Mouse (Mus musculus) neural tube, embryonic 11.5 days (tissue): ENCODE data around the gene Pspc1. TPM values are rescaled to one million over a fixed set of nuclear protein-coding genes. Genes with fewer than 3 reads are reported as not detected.
"Not testable (repeated sequence)": the region's sequence is repeated elsewhere in the genome, so short reads cannot be mapped to it uniquely, and the experiment has no call there.

Experiments
- ATAC-seq: fragments of 200-750 bp; cut with Nextera tagmentation; 2 replicates; pipeline ENCODE4 v1.8.0; 2017; ENCODE audit warnings: moderate number of reproducible peaks, mild to moderate bottlenecking, moderate TSS enrichment, moderate library complexity; ENCODE audit not compliant: insufficient read depth, low FRiP score, low TSS enrichment
- DNase-seq: peaks from one replicate; pipeline ENCODE4 v3.0.0-alpha.2; 2015; ENCODE audit warnings: low spot score
- H3K27ac ChIP-seq: fragments of 300-500 bp; sonication (generic); 2 replicates; pipeline ENCODE4 v1.5.1; 2014; ENCODE audit warnings: low read depth, mild to moderate bottlenecking, low read length
- H3K27me3 ChIP-seq: fragments of 300-500 bp; sonication (generic); 2 replicates; pipeline ENCODE4 v1.6.1; 2014; ENCODE audit warnings: mild to moderate bottlenecking, low read length, mixed read lengths; ENCODE audit not compliant: control insufficient read depth, insufficient read depth
- H3K36me3 ChIP-seq: fragments of 300-500 bp; sonication (generic); 2 replicates; pipeline ENCODE4 v1.6.1; 2014; ENCODE audit warnings: mild to moderate bottlenecking, low read length, moderate library complexity, mixed read lengths; ENCODE audit not compliant: control insufficient read depth, insufficient read depth
- H3K4me1 ChIP-seq: fragments of 300-500 bp; sonication (generic); 2 replicates; pipeline ENCODE4 v1.6.1; 2014; ENCODE audit warnings: low read length, mixed read lengths; ENCODE audit not compliant: control insufficient read depth, insufficient read depth
- H3K4me2 ChIP-seq: fragments of 300-500 bp; sonication (generic); 2 replicates; pipeline ENCODE4 v1.6.1; 2014; ENCODE audit warnings: low read depth, mild to moderate bottlenecking, moderate library complexity
- H3K4me3 ChIP-seq: fragments of 300-500 bp; sonication (generic); 2 replicates; pipeline ENCODE4 v1.5.1; 2014; ENCODE audit warnings: low read depth, low read length
- H3K9ac ChIP-seq: fragments of 300-500 bp; sonication (generic); 2 replicates; pipeline ENCODE4 v1.6.1; 2014; ENCODE audit warnings: mild to moderate bottlenecking, low read length
- H3K9me3 ChIP-seq: fragments of 300-500 bp; sonication (generic); 2 replicates; pipeline ENCODE4 v1.6.1; 2016; ENCODE audit warnings: low read length; ENCODE audit not compliant: control insufficient read depth
- WGBS: fragments of 180-500 bp; shearing (Covaris S2); extraction: QIAGEN DNeasy Blood & Tissue Kit; methylation state at CpG from one replicate; pipeline ENCODE4 v1.1.7; 2014; 5-methylcytosine and 5-hydroxymethylcytosine counted together
- polyA plus RNA-seq: library from polyadenylated mRNA; unstranded; fragments of >200 nt; fragmentation: Nextera tagmentation; extraction: Ambion mirVana; gene quantifications from 2 replicates; pipeline ENCODE4 v1.2.1, GENCODE M21; 2014

Pspc1 gene
- polyA plus RNA-seq, 1 experiment from 2014 or later = 51.5 TPM

GRCm38 (mm10) chr14:56793243-56793642 is 15.1 kb upstream of the Pspc1 start:
- no peak overlapping the region for H3K9ac ChIP-seq
- peaks cover 6% of the 10 kb centered on the region for H3K36me3 ChIP-seq
- no peak overlapping the region for H3K27ac ChIP-seq
- H3K4me2 ChIP-seq = no peak overlapping the region
- no peaks in the 10 kb centered on the region for H3K9me3 ChIP-seq
- H3K4me1 ChIP-seq = no peaks in the 10 kb centered on the region
- WGBS = 52% methylated on average over 2 of the region's 2 CpGs
- DNase-seq = peak; percentile 53
- no peaks in the 10 kb centered on the region for H3K27me3 ChIP-seq
- no peak for ATAC-seq
- no peak overlapping the region for H3K4me3 ChIP-seq

- no peaks in the 10 kb centered on the region for H3K9me3 ChIP-seq
- DNase-seq = no peak
- no peak overlapping the region for H3K4me3 ChIP-seq
- no peak overlapping the region for H3K4me2 ChIP-seq
- no peak overlapping the region for H3K9ac ChIP-seq
- no peaks in the 10 kb centered on the region for H3K36me3 ChIP-seq
- no peaks in the 10 kb centered on the region for H3K4me1 ChIP-seq
- no peak for ATAC-seq
- no peaks in the 10 kb centered on the region for H3K27me3 ChIP-seq
- WGBS = 88% methylated on average over 1 of the region's 1 CpGs
- H3K27ac ChIP-seq = no peak overlapping the region
These were observed 6.5 kb upstream of the Pspc1 start for GRCm38 (mm10) chr14:56784575-56784974.

GRCm38 (mm10) chr14:56778933-56779300 is 801 bp upstream of the Pspc1 start:
- 0 out of 2 replicates have a peak, but pooled peaks have one; percentile 15 for ATAC-seq
- 60% methylated on average over 3 of the region's 3 CpGs for WGBS

GRCm38 (mm10) chr14:56777360-56778136 is 568 bp downstream of the Pspc1 start:
- DNase-seq (peak; percentile 72), ATAC-seq (peak; percentile 5; the same call in 1 of the 2 replicates)
- H3K9ac ChIP-seq = peak overlapping the region; percentile 92
- peak overlapping the region; percentile 58 for H3K4me2 ChIP-seq
- H3K27ac ChIP-seq = peak overlapping the region; percentile 85
- peaks cover 11% of the 10 kb centered on the region for H3K4me1 ChIP-seq
- no peaks in the 10 kb centered on the region for H3K36me3 ChIP-seq
- WGBS = under 1% methylated on average over 70 of the region's 71 CpGs
- H3K27me3 ChIP-seq = no peaks in the 10 kb centered on the region
- no peaks in the 10 kb centered on the region for H3K9me3 ChIP-seq
- peak overlapping the region; percentile 90 for H3K4me3 ChIP-seq

More at GRCm38 (mm10) chr14:56778933-56779300, 801 bp upstream of the Pspc1 start:
- peak overlapping the region; percentile 85; the same call in 1 of the 2 replicates for H3K27ac ChIP-seq
- H3K27me3 ChIP-seq = no peaks in the 10 kb centered on the region
- no peaks in the 10 kb centered on the region for H3K9me3 ChIP-seq
- peak overlapping the region; percentile 58 for H3K4me2 ChIP-seq
- H3K9ac ChIP-seq = peak overlapping the region; percentile 18; the same call in 1 of the 2 replicates
- H3K36me3 ChIP-seq = no peaks in the 10 kb centered on the region
- H3K4me1 ChIP-seq = peaks cover 11% of the 10 kb centered on the region
- H3K4me3 ChIP-seq = peak overlapping the region; percentile 90
- no peak for DNase-seq

GRCm38 (mm10) chr14:56776571-56777238 is 1.4 kb downstream of the Pspc1 start:
- Histone ChIP-seq H3K9ac (peak overlapping the region; percentile 92), H3K9me3 (no peaks in the 10 kb centered on the region), H3K27me3 (no peaks in the 10 kb centered on the region), H3K4me2 (peak overlapping the region; percentile 58), H3K4me3 (peak overlapping the region; percentile 90), H3K4me1 (peaks cover 11% of the 10 kb centered on the region), H3K36me3 (peaks cover 3% of the 10 kb centered on the region; the same call in 1 of the 2 replicates), H3K27ac (no peak overlapping the region)
- WGBS = 37% methylated on average over 11 of the region's 11 CpGs
- no peak for ATAC-seq
- DNase-seq = no peak

GRCm38 (mm10) chr14:56775416-56775815 is 2.7 kb downstream of the Pspc1 start:
- H3K27ac ChIP-seq = no peak overlapping the region
- 84% methylated on average over 4 of the region's 4 CpGs for WGBS
- no peak overlapping the region for H3K9ac ChIP-seq

GRCm38 (mm10) chr14:56766438-56766837 is 11.7 kb downstream of the Pspc1 start:
- H3K27ac ChIP-seq, H3K27me3 ChIP-seq, ATAC-seq, H3K9me3 ChIP-seq, H3K9ac ChIP-seq, DNase-seq, H3K4me2 ChIP-seq, H3K4me1 ChIP-seq, H3K4me3 ChIP-seq, H3K36me3 ChIP-seq: not testable (repeated sequence)
- 84% methylated on average over 2 of the region's 2 CpGs for WGBS

More at GRCm38 (mm10) chr14:56775416-56775815, 2.7 kb downstream of the Pspc1 start:
- no peaks in the 10 kb centered on the region for H3K27me3 ChIP-seq
- H3K4me3 ChIP-seq = peak overlapping the region; percentile 6; the same call in 1 of the 2 replicates
- no peak for ATAC-seq
- peak overlapping the region; percentile 58 for H3K4me2 ChIP-seq
- no peaks in the 10 kb centered on the region for H3K9me3 ChIP-seq
- no peak for DNase-seq
- H3K4me1 ChIP-seq = peaks cover 11% of the 10 kb centered on the region
- H3K36me3 ChIP-seq = peaks cover 5% of the 10 kb centered on the region; the same call in 1 of the 2 replicates

GRCm38 (mm10) chr14:56765117-56765516 is 13.0 kb downstream of the Pspc1 start:
- H3K27ac ChIP-seq, H3K4me3 ChIP-seq, H3K9me3 ChIP-seq, H3K4me1 ChIP-seq, H3K36me3 ChIP-seq, DNase-seq, H3K27me3 ChIP-seq, H3K9ac ChIP-seq, H3K4me2 ChIP-seq: not testable (repeated sequence)
- peak; percentile 72; the same call in 1 of the 2 replicates for ATAC-seq
- 94% methylated on average over 2 of the region's 3 CpGs for WGBS
